Mouse (Mus musculus): ENCODE results near the gene 1500011B03Rik.

DNA sequence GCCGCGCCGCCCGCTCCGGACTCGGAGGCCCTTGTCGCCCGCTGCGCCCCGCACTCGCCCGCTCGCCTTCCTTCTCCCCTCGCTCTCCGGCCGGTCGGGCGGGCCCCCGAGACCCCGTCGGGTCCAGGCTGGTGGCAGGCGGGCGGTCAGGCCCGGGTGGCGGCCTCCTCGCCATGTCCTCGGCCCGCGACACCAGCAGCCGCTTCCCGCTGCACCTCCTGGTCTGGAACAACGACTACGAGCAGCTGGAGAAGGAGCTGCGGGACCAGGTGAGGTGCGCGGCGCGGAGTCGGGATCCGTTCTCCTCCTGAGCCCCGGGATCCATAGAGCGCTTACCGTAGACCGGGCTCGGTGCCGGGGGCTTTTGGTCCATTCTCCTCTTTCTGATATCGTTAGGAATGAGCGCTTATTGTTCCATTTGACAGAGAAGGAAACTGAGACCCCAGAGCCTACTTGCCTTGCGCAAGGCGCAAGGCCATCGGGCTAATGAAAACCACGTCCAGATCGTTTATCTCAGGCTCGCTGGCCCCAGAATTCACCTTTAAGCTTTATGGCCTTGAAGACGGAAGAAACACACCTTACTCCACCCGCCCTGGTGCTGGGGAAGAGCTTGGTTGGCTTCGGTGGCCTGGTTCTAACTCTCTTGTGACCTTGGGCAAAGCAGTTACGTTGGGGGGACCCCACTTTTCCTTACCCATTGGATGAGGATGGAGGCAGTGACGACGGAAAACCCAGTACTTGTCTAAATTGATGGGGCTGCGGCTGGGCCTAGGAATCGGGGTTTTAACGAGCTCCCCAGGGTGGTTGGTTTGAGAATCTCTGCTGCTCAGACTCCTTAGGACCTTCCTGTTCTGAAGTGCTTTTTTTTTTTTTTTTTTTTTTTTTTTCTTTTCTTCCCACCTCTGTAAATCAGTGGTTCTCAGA lies 48.0 kb downstream of the 1500011B03Rik start, which contains the start of gene Git2:
- TF ChIP-seq EP300 (IDR thresholded peaks at IDR 0.05; ENCODE audit: low read depth), result no peak
- TF ChIP-seq CTCF (IDR thresholded peaks at IDR 0.05; ENCODE audit: low read depth), result no peak

All from liver, postnatal 0 days (tissue).